Mouse (Mus musculus) regulatory T cell (primary cell): Measurements from ENCODE around the gene Olfr982.

Experiments used
- in situ Hi-C: fragments of 300-600 bp; cut with MboI, MseI; formaldehyde crosslinking; loops from one replicate; pipeline ENCODE4 v1.15.1; 2025; ENCODE audit warnings: high pct_unique_total_duplicates

Olfr982 gene

DNA sequence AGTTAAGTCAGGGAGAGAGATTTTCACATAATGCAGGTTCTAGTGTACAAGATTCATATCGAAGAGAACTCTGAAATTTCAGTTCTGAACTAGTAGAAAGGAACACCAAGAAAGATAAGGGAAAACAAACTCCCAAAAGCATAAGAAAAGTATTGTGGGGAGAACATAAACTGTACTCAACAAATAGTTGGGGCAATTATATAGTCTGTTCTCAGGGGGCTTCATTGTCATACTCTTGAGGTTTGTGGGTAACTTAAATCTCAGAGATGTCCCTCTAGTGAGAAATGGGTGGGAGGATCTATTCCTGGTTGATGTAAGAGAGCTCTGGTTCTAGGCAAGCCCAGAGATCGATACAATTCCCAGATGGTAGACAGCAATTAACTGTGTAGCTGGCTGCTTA lies at the start of gene Olfr982:
Gene Olfr982 (plus strand): TSS at position 301 of the 400 bp plus-strand sequence.
- in situ Hi-C loops = no loop called here

DNA sequence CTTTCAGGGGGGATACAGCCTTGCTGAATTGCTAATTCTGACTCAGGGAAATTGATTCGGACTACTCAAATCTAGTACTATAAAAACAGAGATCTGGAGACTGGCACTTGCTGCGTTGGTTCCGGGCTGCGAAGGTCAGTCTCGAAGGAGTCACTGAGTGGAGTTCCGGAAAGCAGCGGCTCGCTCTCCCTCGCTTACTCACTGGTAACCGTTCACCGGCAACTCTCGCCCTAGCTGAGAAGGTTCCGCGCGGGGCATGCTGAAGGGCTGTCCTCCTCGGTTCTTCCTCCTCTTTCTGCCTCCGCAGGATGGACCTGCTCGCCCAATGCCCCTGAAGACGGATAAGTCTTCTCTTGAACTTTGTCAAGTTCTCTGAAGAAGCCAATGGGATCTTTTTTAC lies 23.5 kb upstream of the Olfr982 start:
- in situ Hi-C loops = no loop called here

DNA sequence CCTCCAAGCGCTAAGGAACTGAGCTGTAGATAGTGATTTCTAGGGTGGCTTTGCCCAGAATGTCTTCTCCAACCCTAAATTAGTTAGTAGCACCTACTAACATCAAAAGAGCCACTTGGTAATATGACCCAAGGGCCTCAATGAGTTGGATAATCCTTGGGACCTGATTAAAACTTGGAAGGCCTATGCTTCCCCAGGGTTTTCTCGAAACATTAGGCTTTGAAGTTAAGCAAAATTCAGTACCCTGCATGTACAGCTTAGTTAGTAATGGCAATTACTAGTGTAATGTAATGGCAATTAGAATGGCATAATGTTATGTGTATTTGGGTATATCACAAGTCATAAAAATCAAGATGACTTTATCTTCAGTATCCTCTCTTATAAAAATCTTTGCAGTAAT lies 19.9 kb downstream of the Olfr982 start, which contains the start of gene Olfr983:
Gene Olfr983 (minus strand): TSS at position 101 of the 400 bp plus-strand sequence.
- in situ Hi-C loops = no loop called here

DNA sequence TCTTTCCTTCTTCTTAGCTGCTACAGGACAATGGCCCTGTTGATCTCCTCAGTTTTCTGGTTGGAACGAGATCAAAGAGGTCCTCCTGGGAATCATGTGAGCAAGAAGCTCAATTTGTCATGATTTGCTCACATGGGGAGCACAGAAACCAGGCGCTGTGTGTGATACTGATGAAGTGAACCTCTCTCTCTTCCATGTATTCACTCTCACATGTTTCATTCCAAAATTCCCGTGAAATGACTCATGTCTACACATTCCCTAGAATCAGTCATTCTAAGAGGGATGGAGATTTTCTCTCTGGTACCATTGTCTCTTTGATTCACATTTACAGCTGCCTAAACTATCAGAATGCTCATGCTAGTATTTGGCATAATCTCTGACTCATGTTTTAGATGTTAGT lies 21.1 kb downstream of the Olfr982 start:
- in situ Hi-C loops = no loop called here

DNA sequence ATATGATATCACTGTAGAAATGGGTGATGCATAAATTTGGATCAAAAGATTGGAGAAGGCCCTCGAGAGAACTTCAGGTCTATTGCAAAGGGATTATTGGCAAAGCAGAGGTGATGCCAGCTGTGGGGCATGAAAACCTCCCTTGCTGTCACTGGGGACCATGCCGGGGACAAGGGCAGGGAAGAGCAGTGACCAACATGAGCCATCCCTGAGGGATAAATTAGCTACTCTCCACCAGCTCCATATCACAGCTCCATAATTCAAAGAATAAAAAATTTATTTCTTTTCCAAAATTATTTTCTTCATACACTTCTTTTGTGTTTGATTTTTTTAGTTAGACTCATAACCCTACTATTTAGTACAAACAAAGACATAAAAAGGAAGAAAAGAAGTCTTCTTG lies 40.5 kb downstream of the Olfr982 start, which contains the start of gene Olfr984:
Gene Olfr984 (minus strand): TSS at position 101 of the 400 bp plus-strand sequence.
- in situ Hi-C loops = no loop called here

DNA sequence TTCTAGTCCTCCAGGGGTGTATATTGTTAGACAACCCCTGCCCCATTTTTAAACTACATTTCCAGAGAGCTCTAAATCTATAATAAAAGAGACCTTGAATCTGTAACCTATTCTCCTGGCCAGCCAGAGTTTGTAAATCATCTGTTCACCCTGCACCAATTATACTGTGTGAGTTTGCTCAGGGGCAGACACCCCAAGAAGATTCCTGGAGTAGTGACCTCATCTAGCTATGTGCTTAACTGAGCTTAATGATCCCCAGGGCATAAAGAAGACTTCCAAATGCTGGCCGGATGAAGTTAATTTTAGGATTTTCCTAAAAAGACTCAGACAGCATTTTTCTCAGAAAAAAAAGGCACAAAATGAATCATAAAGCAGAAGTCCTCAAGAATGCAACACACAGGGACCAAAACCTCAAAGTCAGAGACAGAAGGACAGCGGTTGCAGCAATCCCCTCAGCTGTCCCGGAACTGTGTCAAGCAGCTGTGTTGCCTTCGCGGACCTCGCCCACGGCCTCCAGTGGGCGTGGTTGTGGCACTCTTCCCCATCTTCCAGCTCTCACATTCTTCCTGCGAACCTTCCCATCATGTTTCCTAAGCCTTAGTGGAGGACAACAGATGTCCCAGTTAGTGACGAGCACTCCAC lies 43.1 kb downstream of the Olfr982 start:
- in situ Hi-C loops = no loop called here

DNA sequence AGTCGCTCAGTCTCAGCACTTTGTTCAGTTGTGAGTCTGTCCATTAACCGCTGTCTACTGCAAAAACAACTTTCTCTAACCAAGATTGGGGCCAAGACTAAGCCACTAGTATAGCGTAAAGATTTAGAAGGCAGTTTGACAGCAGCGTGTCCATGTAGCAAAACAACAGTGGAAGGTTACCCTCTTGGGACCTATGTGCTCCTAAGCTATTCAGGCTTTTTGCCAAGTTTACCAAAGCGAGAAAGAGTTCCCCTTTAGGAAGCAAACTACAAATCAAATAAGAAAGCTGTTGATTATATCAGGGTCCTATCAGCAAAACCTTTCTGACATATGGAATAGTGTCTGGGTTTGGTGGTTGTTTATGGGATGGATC lies 43.6 kb downstream of the Olfr982 start:
- in situ Hi-C loops = no loop called here
